ENCODE assay signal across 9 mouse cellular contexts in the genomic region with DNA sequence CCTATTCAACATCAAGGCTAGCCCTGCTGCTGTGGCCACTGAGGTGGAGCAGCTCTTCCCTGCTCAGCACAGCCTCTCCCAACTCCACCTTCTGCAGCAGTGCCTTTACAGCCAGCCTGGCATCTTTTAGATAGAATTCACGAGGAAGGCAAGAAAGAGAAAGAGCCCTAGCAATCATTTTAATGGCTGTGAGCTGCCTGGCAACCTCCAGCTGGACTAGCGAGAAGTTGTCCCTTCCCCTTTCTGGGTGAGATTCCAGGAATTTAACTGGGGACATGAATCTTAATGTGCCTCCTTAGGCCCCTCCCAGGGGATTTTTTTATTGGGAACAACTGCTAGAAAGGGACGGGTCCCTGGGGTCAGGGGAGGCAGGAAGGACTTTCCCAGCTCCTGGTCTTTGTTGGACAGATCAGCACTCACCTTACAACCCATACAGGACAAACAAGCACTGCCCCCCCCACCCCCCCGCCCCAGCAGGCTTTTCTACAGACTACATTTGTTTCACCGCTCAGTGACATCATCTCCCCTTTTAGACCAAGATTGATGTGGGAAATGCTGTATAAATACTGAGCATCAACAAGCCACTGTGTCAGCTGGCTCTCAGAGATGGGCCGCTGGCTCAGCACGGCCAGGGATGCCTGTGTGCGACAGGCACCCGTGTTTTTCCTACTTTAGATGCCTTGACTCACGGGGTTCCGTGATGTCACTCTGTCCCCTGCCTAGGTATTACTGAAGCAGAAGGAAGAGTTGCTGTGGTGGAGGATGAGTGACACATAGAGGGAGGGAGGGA. TPM values are rescaled to one million over a fixed set of nuclear protein-coding genes. Genes with fewer than 3 reads are reported as not detected.
DNase-seq lines count a peak whose midpoint lies in the region; ATAC-seq and TF ChIP-seq lines count a peak whose summit lies in the region.
"Had no signal": no experiment of that assay in that cellular context is flagged by ENCODE, and none has a peak within 500 bp of the region (broad histone marks: within the 10 kb centered on the region; RNA-seq: fewer than 3 reads in every experiment).

No protein-coding gene starts in this region.

- no peaks in the 10 kb centered on the region for H3K9me3 ChIP-seq in lung, postnatal 0 days (ENCODE audit: low read length)
- H3K9me3 ChIP-seq: lung, embryonic 15.5 days had no signal

- TF ChIP-seq EP300 in lung, postnatal 0 days (IDR thresholded peaks at IDR 0.05): no peak

- WGBS in lung, postnatal 0 days: 30% methylated on average over 11 of the region's 11 CpGs
- WGBS in lung, adult 2 months: 30% methylated on average over 11 of the region's 11 CpGs

- no peaks in the 10 kb centered on the region for H3K36me3 ChIP-seq in lung, postnatal 0 days (ENCODE audit: insufficient read depth, low read length)
- H3K36me3 ChIP-seq: lung, embryonic 15.5 days had no signal

- no peak overlapping the region for H3K4me2 ChIP-seq in lung, postnatal 0 days (replicated peaks; ENCODE audit: low read depth, low read length)
- H3K4me2 ChIP-seq: lung, embryonic 15.5 days had no signal

- intact Hi-C loops in heart, postnatal 25 days (cut with DNase I): no loop called here

- no peaks in the 10 kb centered on the region for H3K4me1 ChIP-seq in lung, postnatal 0 days (ENCODE audit: insufficient read depth, low read depth, low read length)
- no peaks in the 10 kb centered on the region for H3K4me1 ChIP-seq in lung, adult 2 months (ENCODE audit: control insufficient read depth, insufficient read depth, low read length)

- no peak for TF ChIP-seq POLR2A in lung, adult 2 months (IDR thresholded peaks at IDR 0.05; ENCODE audit: borderline replicate concordance, extremely low read depth, low read depth, low read length)

- no peaks in the 10 kb centered on the region for H3K27me3 ChIP-seq in lung, postnatal 0 days (replicated peaks; ENCODE audit: insufficient read depth, low read length)
- H3K27me3 ChIP-seq: lung, embryonic 15.5 days had no signal

- peak; percentile 29 for DNase-seq in embryo, embryonic 10.5 days (ENCODE audit: low spot score)
- no peak for DNase-seq in embryo, embryonic 10 days (ENCODE audit: low spot score)
- peak; percentile 19 for DNase-seq in lung, postnatal 0 days (ENCODE audit: low spot score)
- no peak for DNase-seq in lung, adult 2 months
- peak; percentile 25 to 44 for DNase-seq in kidney, postnatal 4 days
- peak; percentile 9 to 11 for DNase-seq in right cerebral cortex, postnatal 36 days (ENCODE audit: low spot score in 2 of 2)
- DNase-seq in spleen, postnatal 14 days (ENCODE audit: low spot score in 2 of 2): no peak
- DNase-seq in heart, postnatal 25 days (ENCODE audit: low spot score): no peak

- TF ChIP-seq CTCF in lung, postnatal 0 days (IDR thresholded peaks at IDR 0.05): no peak
- no peak for TF ChIP-seq CTCF in lung, adult 2 months (IDR thresholded peaks at IDR 0.05; ENCODE audit: insufficient read depth, low read length)

- H3K4me3 ChIP-seq in lung, postnatal 0 days (ENCODE audit: low read depth, low read length): no peak overlapping the region
- no peak overlapping the region for H3K4me3 ChIP-seq in lung, adult 2 months (replicated peaks; ENCODE audit: extremely low read depth, low read depth, low read length)
- H3K4me3 ChIP-seq: lung, embryonic 15.5 days had no signal

- peak; percentile 38; the same call in 1 of the 2 replicates for ATAC-seq in lung, postnatal 0 days

- no peak overlapping the region for H3K9ac ChIP-seq in lung, postnatal 0 days (replicated peaks; ENCODE audit: low read depth)
- H3K9ac ChIP-seq: lung, embryonic 15.5 days had no signal

- H3K27ac ChIP-seq in lung, postnatal 0 days (ENCODE audit: low read length): no peak overlapping the region
- H3K27ac ChIP-seq: lung, embryonic 15.5 days had no signal

RNA-seq across cellular contexts. Expression of gene Smim23, which starts 43.5 kb away (rescaled TPM):
- not detected in 2 replicates for polyA plus RNA-seq in lung, postnatal 0 days (2015; fragmentation: Nextera tagmentation; extraction: Ambion mirVana)
- polyA plus RNA-seq in lung, adult 2 months (2012; rRNA removed): not detected in 2 replicates
- total RNA-seq in heart, postnatal 25 days (2021): not detected
- polyA plus RNA-seq: lung, embryonic 15.5 days had no signal

Comparison
In these comparisons a context has a peak if more than half of its experiments do, and no peak if none do; other contexts are left out.
1. DNase-seq: peak in embryo, embryonic 10.5 days (single experiment), lung, postnatal 0 days (single experiment), kidney, postnatal 4 days (2 of 2) and right cerebral cortex, postnatal 36 days (2 of 2); none in embryo, embryonic 10 days (single experiment), lung, adult 2 months (single experiment), spleen, postnatal 14 days (0 of 2) and heart, postnatal 25 days (single experiment).